Mouse (Mus musculus) midbrain, embryonic 11.5 days (tissue): ENCODE results near the gene Fxyd7. TPM values are rescaled to one million over a fixed set of nuclear protein-coding genes. Genes with fewer than 3 reads are reported as not detected.
A peak's percentile ranks its signal among the peaks of the same experiment; 100 is the strongest.

Source experiments
- ATAC-seq: fragments of 200-750 bp; cut with Nextera tagmentation; 2 replicates; pipeline ENCODE4 v1.8.0; 2017; ENCODE audit warnings: moderate TSS enrichment, moderate library complexity; ENCODE audit not compliant: low FRiP score
- DNase-seq: peaks from one replicate; pipeline ENCODE4 v3.0.0; 2015; ENCODE audit warnings: low spot score; ENCODE audit errors: missing footprints
- H3K27ac ChIP-seq: fragments of 300-500 bp; sonication (generic); 2 replicates; pipeline ENCODE4 v1.5.1; 2014; ENCODE audit warnings: low read depth, low read length
- H3K27me3 ChIP-seq: fragments of 300-500 bp; sonication (generic); 2 replicates; pipeline ENCODE4 v1.6.1; 2014; ENCODE audit warnings: mild to moderate bottlenecking, low read length, moderate library complexity, mixed read lengths; ENCODE audit not compliant: control insufficient read depth, insufficient read depth
- H3K36me3 ChIP-seq: fragments of 300-500 bp; sonication (generic); 2 replicates; pipeline ENCODE4 v1.6.1; 2014; ENCODE audit warnings: mild to moderate bottlenecking, low read length, moderate library complexity, mixed read lengths; ENCODE audit not compliant: control insufficient read depth, insufficient read depth
- H3K4me1 ChIP-seq: fragments of 300-500 bp; sonication (generic); 2 replicates; pipeline ENCODE4 v1.6.1; 2014; ENCODE audit warnings: low read length; ENCODE audit not compliant: control insufficient read depth, insufficient read depth
- H3K4me2 ChIP-seq: fragments of 300-500 bp; sonication (generic); 2 replicates; pipeline ENCODE4 v1.6.1; 2014; ENCODE audit warnings: mild to moderate bottlenecking, moderate library complexity
- H3K4me3 ChIP-seq: fragments of 300-500 bp; sonication (generic); 2 replicates; pipeline ENCODE4 v1.5.1; 2014; ENCODE audit warnings: low read depth, low read length
- H3K9ac ChIP-seq: fragments of 300-500 bp; sonication (generic); 2 replicates; pipeline ENCODE4 v1.6.1; 2014; ENCODE audit warnings: low read length
- H3K9me3 ChIP-seq: fragments of 300-500 bp; sonication (generic); 2 replicates; pipeline ENCODE4 v1.6.1; 2016; ENCODE audit warnings: low read length; ENCODE audit not compliant: control insufficient read depth
- WGBS: fragments of 180-500 bp; shearing (Covaris S2); extraction: QIAGEN DNeasy Blood & Tissue Kit; methylation state at CpG from one replicate; pipeline ENCODE4 v1.1.7; 2014; 5-methylcytosine and 5-hydroxymethylcytosine counted together
- polyA plus RNA-seq: library from polyadenylated mRNA; unstranded; fragments of >200 nt; fragmentation: Nextera tagmentation; extraction: Ambion mirVana; gene quantifications from 2 replicates; pipeline ENCODE4 v1.2.1, GENCODE M21; 2014

The Fxyd7 gene
- polyA plus RNA-seq, 1 experiment from 2014 or later: 6.2 TPM

- H3K27me3 ChIP-seq: no peaks in the 10 kb centered on the region
- no peaks in the 10 kb centered on the region for H3K36me3 ChIP-seq
- no peaks in the 10 kb centered on the region for H3K4me1 ChIP-seq
- 90% methylated on average over 14 of the region's 14 CpGs for WGBS
- no peak overlapping the region for H3K4me3 ChIP-seq
- DNase-seq (peak; percentile 21), ATAC-seq (no peak)
- H3K27ac ChIP-seq: no peak overlapping the region
- H3K4me2 ChIP-seq: no peak overlapping the region
- no peak overlapping the region for H3K9ac ChIP-seq
- H3K9me3 ChIP-seq: no peaks in the 10 kb centered on the region
Observed at GRCm38 (mm10) chr7:31069491-31069890, 18.2 kb upstream of the Fxyd7 start.

GRCm38 (mm10) chr7:31067836-31068235 is 16.6 kb upstream of the Fxyd7 start:
- ATAC-seq: no peak
- H3K4me1 ChIP-seq: no peaks in the 10 kb centered on the region
- no peaks in the 10 kb centered on the region for H3K9me3 ChIP-seq
- H3K27ac ChIP-seq: no peak overlapping the region
- WGBS: 41% methylated on average over 5 of the region's 5 CpGs
- H3K9ac ChIP-seq: no peak overlapping the region
- no peaks in the 10 kb centered on the region for H3K36me3 ChIP-seq
- H3K4me2 ChIP-seq: no peak overlapping the region
- no peak for DNase-seq
- no peaks in the 10 kb centered on the region for H3K27me3 ChIP-seq
- no peak overlapping the region for H3K4me3 ChIP-seq

- DNase-seq (no peak), ATAC-seq (no peak)
- Histone ChIP-seq H3K9me3 (no peaks in the 10 kb centered on the region), H3K4me2 (no peak overlapping the region), H3K4me3 (no peak overlapping the region), H3K27ac (no peak overlapping the region), H3K9ac (no peak overlapping the region), H3K27me3 (no peaks in the 10 kb centered on the region), H3K36me3 (no peaks in the 10 kb centered on the region), H3K4me1 (no peaks in the 10 kb centered on the region)
- WGBS: 84% methylated on average over 12 of the region's 12 CpGs
Observed at GRCm38 (mm10) chr7:31063074-31063560, 11.8 kb upstream of the Fxyd7 start.

- H3K9ac ChIP-seq: no peak overlapping the region
- H3K4me2 ChIP-seq: no peak overlapping the region
- H3K27ac ChIP-seq: no peak overlapping the region
- DNase-seq (no peak), ATAC-seq (no peak)
- no peaks in the 10 kb centered on the region for H3K4me1 ChIP-seq
- no peaks in the 10 kb centered on the region for H3K36me3 ChIP-seq
- no peak overlapping the region for H3K4me3 ChIP-seq
- H3K9me3 ChIP-seq: no peaks in the 10 kb centered on the region
- WGBS: 87% methylated on average over 7 of the region's 7 CpGs
- H3K27me3 ChIP-seq: no peaks in the 10 kb centered on the region
Observed at GRCm38 (mm10) chr7:31060621-31061010, 9.3 kb upstream of the Fxyd7 start.

- H3K9ac ChIP-seq: 0 out of 2 replicates have a peak overlapping the region, but pooled peaks have one; percentile 14
- no peaks in the 10 kb centered on the region for H3K9me3 ChIP-seq
- H3K27me3 ChIP-seq: no peaks in the 10 kb centered on the region
- no peak overlapping the region for H3K4me3 ChIP-seq
- no peak overlapping the region for H3K27ac ChIP-seq
- no peak overlapping the region for H3K4me2 ChIP-seq
- no peak for DNase-seq
- ATAC-seq: no peak; the same call in 1 of the 2 replicates
- WGBS: 69% methylated on average over 11 of the region's 11 CpGs
- peaks cover 2% of the 10 kb centered on the region; the same call in 1 of the 2 replicates for H3K4me1 ChIP-seq
- no peaks in the 10 kb centered on the region for H3K36me3 ChIP-seq
Observed at GRCm38 (mm10) chr7:31059919-31060620, 8.8 kb upstream of the Fxyd7 start.

GRCm38 (mm10) chr7:31059108-31059507 is 7.8 kb upstream of the Fxyd7 start, which contains the start of gene Lgi4:
Gene Lgi4 (plus strand): TSS chr7:31059342.
- Histone ChIP-seq H3K27me3 (peaks cover 4% of the 10 kb centered on the region; the same call in 1 of the 2 replicates), H3K4me2 (no peak within 1 kb of the TSS)

GRCm38 (mm10) chr7:31058211-31058610 is 6.9 kb upstream of the Fxyd7 start:
- no peaks in the 10 kb centered on the region for H3K9me3 ChIP-seq
- no peak overlapping the region for H3K9ac ChIP-seq
- H3K36me3 ChIP-seq: no peaks in the 10 kb centered on the region
- WGBS: 83% methylated on average over 6 of the region's 6 CpGs
- ATAC-seq (no peak), DNase-seq (no peak)
- H3K4me3 ChIP-seq: no peak overlapping the region
- no peak overlapping the region for H3K27ac ChIP-seq
- H3K4me2 ChIP-seq: no peak overlapping the region
- H3K4me1 ChIP-seq: peaks cover 2% of the 10 kb centered on the region
- peaks cover 13% of the 10 kb centered on the region for H3K27me3 ChIP-seq

More at GRCm38 (mm10) chr7:31059108-31059507, 7.8 kb upstream of the Fxyd7 start, which contains the start of gene Lgi4:
- H3K36me3 ChIP-seq: no peaks in the 10 kb centered on the region
- H3K27ac ChIP-seq: no peak within 1 kb of the TSS
- H3K4me3 ChIP-seq: no peak within 1 kb of the TSS
- 2% methylated on average over 2 of the region's 2 CpGs for WGBS
- H3K9me3 ChIP-seq: no peaks in the 10 kb centered on the region
- ATAC-seq: peak; percentile 85
- peak; percentile 99 for DNase-seq
- H3K4me1 ChIP-seq: peaks cover 2% of the 10 kb centered on the region
- 0 out of 2 replicates have a peak within 1 kb of the TSS, but pooled peaks have one; percentile 14 for H3K9ac ChIP-seq

- peaks cover 5% of the 10 kb centered on the region for H3K4me1 ChIP-seq
- no peaks in the 10 kb centered on the region for H3K36me3 ChIP-seq
- H3K27ac ChIP-seq: no peak overlapping the region
- ATAC-seq (no peak), DNase-seq (no peak)
- no peaks in the 10 kb centered on the region for H3K9me3 ChIP-seq
- no peak overlapping the region for H3K4me2 ChIP-seq
- H3K4me3 ChIP-seq: no peak overlapping the region
- 72% methylated on average over 5 of the region's 5 CpGs for WGBS
- H3K9ac ChIP-seq: no peak overlapping the region
- H3K27me3 ChIP-seq: peaks cover 18% of the 10 kb centered on the region
Observed at GRCm38 (mm10) chr7:31057730-31058129, 6.5 kb upstream of the Fxyd7 start.

- no peak for ATAC-seq
- H3K27me3 ChIP-seq: peaks cover 24% of the 10 kb centered on the region
Observed at GRCm38 (mm10) chr7:31057071-31057470, 5.8 kb upstream of the Fxyd7 start, which contains the start of gene Fxyd1. Gene Fxyd1 (minus strand): TSS chr7:31057199.

More at GRCm38 (mm10) chr7:31057071-31057470, 5.8 kb upstream of the Fxyd7 start, which contains the start of gene Fxyd1:
- no peaks in the 10 kb centered on the region for H3K9me3 ChIP-seq
- H3K36me3 ChIP-seq: no peaks in the 10 kb centered on the region
- no peak for DNase-seq
- no peak within 1 kb of the TSS for H3K4me2 ChIP-seq
- peaks cover 11% of the 10 kb centered on the region for H3K4me1 ChIP-seq
- no peak within 1 kb of the TSS for H3K27ac ChIP-seq
- no peak within 1 kb of the TSS for H3K9ac ChIP-seq
- 78% methylated on average over 2 of the region's 2 CpGs for WGBS
- no peak within 1 kb of the TSS for H3K4me3 ChIP-seq
